ENCODE assay signal across 8 mouse cellular contexts in genomic region chr10:62980039-62980954, GRCm38 (mm10). TPM values are rescaled to one million over a fixed set of nuclear protein-coding genes. Genes with fewer than 3 reads are reported as not detected.
DNase-seq lines count a peak whose midpoint lies in the region; ATAC-seq and TF ChIP-seq lines count a peak whose summit lies in the region.

Gene Rufy2 (plus strand): TSS chr10:62980223.

- peak; percentile 82 for ATAC-seq in activated CD4-positive, CD25-positive, alpha-beta regulatory T cell, adult 4 months
- ATAC-seq in common myeloid progenitor, adult 5-6 weeks (replicated peaks; ENCODE audit: low read depth, poor library complexity, severe bottlenecking) = peak; percentile 70
- ATAC-seq in hindbrain, postnatal 0 days = peak; percentile 95

- H3K4me1 ChIP-seq in hindbrain, postnatal 0 days (ENCODE audit: insufficient read depth, low read length) = no peaks in the 10 kb centered on the region

- no peaks in the 10 kb centered on the region for H3K9me3 ChIP-seq in hindbrain, postnatal 0 days (ENCODE audit: low read length)

- intact Hi-C loops in gastrocnemius, adult 2 months (cut with DNase I) = loop anchor here (5.0 kb wide), 1 partner anchor 42 kb away; the partner anchor contains the start of genes Hnrnph3 and Pbld2
- intact Hi-C loops in left cerebral cortex, adult 2 months (cut with DNase I) = loop anchor here (1.0 to 5.0 kb wide), 3 partner anchors 43 to 113 kb away; no protein-coding TSS in a partner anchor

- TF ChIP-seq CTCF in gastrocnemius, adult 2 months (IDR thresholded peaks at IDR 0.05) = peak; percentile 93
- TF ChIP-seq CTCF in hindbrain, postnatal 0 days (IDR thresholded peaks at IDR 0.05; ENCODE audit: low read depth) = peak; percentile 45
- TF ChIP-seq CTCF in left cerebral cortex, adult 2 months (IDR thresholded peaks at IDR 0.05) = peak; percentile 90

- WGBS in hindbrain, postnatal 0 days = 3% methylated on average over 61 of the region's 77 CpGs
- under 1% methylated on average over 76 of the region's 77 CpGs for WGBS in macrophage (ENCODE audit: missing documents)

- DNase-seq in gastrocnemius, adult 2 months = peak; percentile 91
- peak; percentile 94 for DNase-seq in hindbrain, postnatal 0 days (ENCODE audit: low spot score)
- peak; percentile 87 to 92 for DNase-seq in left cerebral cortex, adult 2 months (ENCODE audit: extremely low spot score in 1 of 2, low spot score in 2 of 2)
- peak; percentile 81 for DNase-seq in retina, postnatal 7 days (ENCODE audit: low read depth, low spot score)
- peak; percentile 55 to 68 for DNase-seq in urinary bladder, adult 18-20 months (ENCODE audit: low spot score in 2 of 2)

- peaks cover 5% of the 10 kb centered on the region; the same call in 1 of the 2 replicates for H3K36me3 ChIP-seq in hindbrain, postnatal 0 days (ENCODE audit: insufficient read depth, low read length)
- 0 out of 2 replicates have a peak, but pooled peaks cover 2% of the 10 kb centered on the region for H3K36me3 ChIP-seq in macrophage (ENCODE audit: inconsistent target)

- peak within 1 kb of the TSS; percentile 59 for H3K4me2 ChIP-seq in hindbrain, postnatal 0 days (ENCODE audit: low read depth, low read length)

- peak within 1 kb of the TSS; percentile 88 for H3K9ac ChIP-seq in hindbrain, postnatal 0 days (replicated peaks; ENCODE audit: low read length)

- peak within 1 kb of the TSS; percentile 89 for H3K27ac ChIP-seq in gastrocnemius, adult 2 months
- H3K27ac ChIP-seq in hindbrain, postnatal 0 days = peak within 1 kb of the TSS; percentile 83
- H3K27ac ChIP-seq in left cerebral cortex, adult 2 months = peak within 1 kb of the TSS; percentile 94
- no peak within 1 kb of the TSS for H3K27ac ChIP-seq in macrophage

- H3K27me3 ChIP-seq in hindbrain, postnatal 0 days (ENCODE audit: insufficient read depth, low read length) = no peaks in the 10 kb centered on the region

- peaks cover 11% of the 10 kb centered on the region; the same call in 1 of the 2 replicates for H3K79me2 ChIP-seq in macrophage (ENCODE audit: inconsistent target)

- H3K4me3 ChIP-seq in gastrocnemius, adult 2 months = peak within 1 kb of the TSS; percentile 93
- peak within 1 kb of the TSS; percentile 88 for H3K4me3 ChIP-seq in hindbrain, postnatal 0 days (ENCODE audit: low read length)
- peak within 1 kb of the TSS; percentile 90 for H3K4me3 ChIP-seq in left cerebral cortex, adult 2 months
- H3K4me3 ChIP-seq in macrophage (ENCODE audit: inconsistent target) = peak within 1 kb of the TSS; percentile 73

RNA-seq across cellular contexts. Expression of gene Rufy2, which starts in this region (rescaled TPM):
- 10 to 100 TPM; 35.9 to 36.7 TPM for polyA plus RNA-seq in activated CD4-positive, CD25-positive, alpha-beta regulatory T cell, adult 4 months (2017; shearing (Covaris generic))
- 9.1 and 21.6 TPM in 2 replicates for total RNA-seq in common myeloid progenitor, adult 5-6 weeks (2017)
- total RNA-seq in gastrocnemius, adult 2 months (2021) = 1 to 10 TPM; 3.8 to 4.7 TPM
- 25.3 and 25.5 TPM in 2 replicates for total RNA-seq in hindbrain, postnatal 0 days (2014; rRNA removed)
- polyA plus RNA-seq in hindbrain, postnatal 0 days (2015; fragmentation: Nextera tagmentation; extraction: Ambion mirVana) = 57.2 and 61.9 TPM in 2 replicates
- total RNA-seq in left cerebral cortex, adult 2 months (2021) = 10 to 100 TPM; 91.8 to 97.3 TPM
- 100 to 1,000 TPM in 3 of 26 experiments, 10 to 100 TPM in 23; 16.3 to 105 (median 57.5) TPM for total RNA-seq in macrophage (2018; cell fraction: chromatin; rRNA removed)
- 10 to 100 TPM in 8 of 26 experiments, 1 to 10 TPM in 18; 3.6 to 12.5 (median 8.4) TPM for total RNA-seq in macrophage (2018; cell fraction: cytosol; rRNA removed)
- total RNA-seq in macrophage (2018; cell fraction: nucleus; rRNA removed) = 10 to 100 TPM in 25 of 26 experiments, 1 to 10 TPM in 1; 9.3 to 67.3 (median 25.7) TPM
- 9.7 to 10.9 TPM (median 10.0 TPM) in 3 replicates for polyA plus RNA-seq in macrophage (2018)
